Mouse (Mus musculus) heart, postnatal 10 days (tissue): ENCODE data around the gene Dtymk. TPM values are rescaled to one million over a fixed set of nuclear protein-coding genes. Genes with fewer than 3 reads are reported as not detected.
"Not testable (repeated sequence)": the region's sequence is repeated elsewhere in the genome, so short reads cannot be mapped to it uniquely, and the experiment has no call there.

Source experiments
- DNase-seq, 2 experiments: peaks; one replicate each; pipeline ENCODE4 v3.0.0; 2021
- intact Hi-C: fragments of 180-260 bp; cut with DNase I; formaldehyde crosslinking; loops from one replicate; pipeline ENCODE4 v1.15.1; 2025
- total RNA-seq, 2 experiments: library from RNA; stranded (reverse); gene quantifications; 2 replicates each; pipeline ENCODE4 v1.2.3; 2021

Dtymk gene
- 10 to 100 TPM; 43.8 to 46.8 TPM for total RNA-seq

- intact Hi-C loops = loop anchor here (2.0 to 10.0 kb wide), 2 partner anchors 47 to 137 kb away; partner anchors contain the start of gene Thap4
Observed at GRCm38 (mm10) chr1:93801741-93802238, at the start of gene Dtymk. TSS of gene Dtymk (minus strand) at chr1:93801934.

GRCm38 (mm10) chr1:93845766-93846366, 44.1 kb upstream of the Dtymk start:
- DNase-seq, intact Hi-C loops: not testable (repeated sequence)

More at GRCm38 (mm10) chr1:93801741-93802238, at the start of gene Dtymk:
- peak; percentile 95 for DNase-seq

GRCm38 (mm10) chr1:93838569-93838968, 36.8 kb upstream of the Dtymk start:
- intact Hi-C loops = loop anchor here (5.0 to 10.0 kb wide), 2 partner anchors 76 to 239 kb away; partner anchors contain the start of gene Gal3st2b
- not testable (repeated sequence) for DNase-seq

- no peak for DNase-seq
- intact Hi-C loops = loop anchor here (5.0 to 10.0 kb wide), 2 partner anchors 77 to 240 kb away; partner anchors contain the start of gene Gal3st2b
Observed at GRCm38 (mm10) chr1:93837335-93837734, 35.6 kb upstream of the Dtymk start.

GRCm38 (mm10) chr1:93836532-93836913, 34.8 kb upstream of the Dtymk start:
- intact Hi-C loops = loop anchor here (5.0 to 10.0 kb wide), 2 partner anchors 78 to 241 kb away; partner anchors contain the start of gene Gal3st2b
- no peak for DNase-seq

- no peak for DNase-seq
- intact Hi-C loops = loop anchor here (5.0 to 10.0 kb wide), 2 partner anchors 79 to 241 kb away; partner anchors contain the start of gene Gal3st2b
Observed at GRCm38 (mm10) chr1:93835876-93836531, 34.3 kb upstream of the Dtymk start.

GRCm38 (mm10) chr1:93835211-93835610, 33.5 kb upstream of the Dtymk start:
- intact Hi-C loops = loop anchor here (5.0 to 10.0 kb wide), 2 partner anchors 80 to 242 kb away; partner anchors contain the start of gene Gal3st2b

GRCm38 (mm10) chr1:93834671-93835150, 33.0 kb upstream of the Dtymk start:
- no peak for DNase-seq
- intact Hi-C loops = loop anchor here (5.0 to 10.0 kb wide), 2 partner anchors 80 to 243 kb away; partner anchors contain the start of gene Gal3st2b

More at GRCm38 (mm10) chr1:93835211-93835610, 33.5 kb upstream of the Dtymk start:
- DNase-seq = no peak

GRCm38 (mm10) chr1:93832754-93833360, 31.1 kb upstream of the Dtymk start:
- peak in 1 of 2 experiments; percentile 27 for DNase-seq
- intact Hi-C loops = loop anchor here (10.0 kb wide), 1 partner anchor 82 kb away; the partner anchor contains the start of gene Gal3st2b

- intact Hi-C loops = no loop called here
- DNase-seq = no peak
Observed at GRCm38 (mm10) chr1:93826540-93826835, 24.8 kb upstream of the Dtymk start.

- DNase-seq = no peak
- intact Hi-C loops = no loop called here
Observed at GRCm38 (mm10) chr1:93825771-93826539, 24.2 kb upstream of the Dtymk start.

- intact Hi-C loops = no loop called here
- peak; percentile 94 to 95 for DNase-seq
Observed at GRCm38 (mm10) chr1:93825105-93825674, 23.5 kb upstream of the Dtymk start.

GRCm38 (mm10) chr1:93824609-93825008, 22.9 kb upstream of the Dtymk start, which contains the start of gene D2hgdh:
TSS of gene D2hgdh (plus strand) at chr1:93824909.
- intact Hi-C loops = no loop called here

GRCm38 (mm10) chr1:93823796-93824495, 22.2 kb upstream of the Dtymk start:
- no peak for DNase-seq
- intact Hi-C loops = no loop called here

More at GRCm38 (mm10) chr1:93824609-93825008, 22.9 kb upstream of the Dtymk start, which contains the start of gene D2hgdh:
- DNase-seq = no peak

- DNase-seq = no peak
- intact Hi-C loops = no loop called here
Observed at GRCm38 (mm10) chr1:93818722-93819121, 17.0 kb upstream of the Dtymk start.

- intact Hi-C loops = no loop called here
Observed at GRCm38 (mm10) chr1:93817823-93818532, 16.2 kb upstream of the Dtymk start.

GRCm38 (mm10) chr1:93811495-93812039, 9.8 kb upstream of the Dtymk start:
- intact Hi-C loops = no loop called here
- DNase-seq = no peak

More at GRCm38 (mm10) chr1:93817823-93818532, 16.2 kb upstream of the Dtymk start:
- DNase-seq = no peak

- no peak for DNase-seq
- intact Hi-C loops = no loop called here
Observed at GRCm38 (mm10) chr1:93810011-93810410, 8.3 kb upstream of the Dtymk start.
